Mouse (Mus musculus) neural tube, embryonic 13.5 days (tissue): ENCODE measurements around the gene Olfr391-ps. TPM values are rescaled to one million over a fixed set of nuclear protein-coding genes. Genes with fewer than 3 reads are reported as not detected.

ENCODE experiments used
- ATAC-seq: fragments of 200-750 bp; cut with Nextera tagmentation; 2 replicates; pipeline ENCODE4 v1.8.0; 2017; ENCODE audit warnings: low read depth, mild to moderate bottlenecking, moderate TSS enrichment, moderate library complexity
- H3K27ac ChIP-seq: fragments of 300-500 bp; sonication (generic); replicated peaks from 2 replicates; pipeline ENCODE4 v1.5.1; 2015; ENCODE audit warnings: moderate library complexity, mild to moderate bottlenecking, inconsistent platforms
- H3K27me3 ChIP-seq: fragments of 300-500 bp; sonication (generic); 2 replicates; pipeline ENCODE4 v1.6.1; 2015; ENCODE audit warnings: mild to moderate bottlenecking, inconsistent platforms
- H3K36me3 ChIP-seq: fragments of 300-500 bp; sonication (generic); 2 replicates; pipeline ENCODE4 v1.6.1; 2015; ENCODE audit warnings: mild to moderate bottlenecking, inconsistent platforms
- H3K4me1 ChIP-seq: fragments of 300-500 bp; sonication (generic); replicated peaks from 2 replicates; pipeline ENCODE4 v1.6.1; 2015; ENCODE audit warnings: inconsistent platforms
- H3K4me2 ChIP-seq: fragments of 300-500 bp; sonication (generic); 2 replicates; pipeline ENCODE4 v1.6.1; 2015; ENCODE audit warnings: inconsistent platforms, mild to moderate bottlenecking, moderate library complexity
- H3K4me3 ChIP-seq: fragments of 300-500 bp; sonication (generic); 2 replicates; pipeline ENCODE4 v1.5.1; 2015; ENCODE audit warnings: mild to moderate bottlenecking, inconsistent platforms
- H3K9ac ChIP-seq: fragments of 300-500 bp; sonication (generic); 2 replicates; pipeline ENCODE4 v1.6.1; 2015; ENCODE audit warnings: moderate library complexity, mild to moderate bottlenecking, inconsistent platforms
- H3K9me3 ChIP-seq: fragments of 300-500 bp; sonication (generic); 2 replicates; pipeline ENCODE4 v1.6.1; 2016; ENCODE audit warnings: inconsistent platforms
- WGBS: fragments of 180-500 bp; shearing (Covaris S2); methylation state at CpG from one replicate; pipeline ENCODE4 v1.1.7; 2015; 5-methylcytosine and 5-hydroxymethylcytosine counted together
- polyA plus RNA-seq: library from polyadenylated mRNA; unstranded; fragments of >200 nt; fragmentation: Nextera tagmentation; extraction: Ambion mirVana; gene quantifications from 2 replicates; pipeline ENCODE4 v1.2.1, GENCODE M21; 2015

Gene Olfr391-ps
- polyA plus RNA-seq: not detected in 2 replicates

- H3K36me3 ChIP-seq: no peaks in the 10 kb centered on the region
- ATAC-seq: no peak
- WGBS: 40% methylated on average over 1 of the region's 1 CpGs
These were observed at the start of gene Olfr391-ps for GRCm38 (mm10) chr11:73802952-73803351. Olfr391-ps (minus strand) TSS chr11:73803052.

GRCm38 (mm10) chr11:73851354-73851753 is 48.5 kb upstream of the Olfr391-ps start, which contains the start of gene Olfr393:
Olfr393 (minus strand) TSS chr11:73851454.
- H3K4me2 ChIP-seq: no peak within 1 kb of the TSS

More at GRCm38 (mm10) chr11:73802952-73803351, at the start of gene Olfr391-ps:
- Histone ChIP-seq H3K9me3 (no peaks in the 10 kb centered on the region; the same call in 1 of the 2 replicates), H3K9ac (no peak within 1 kb of the TSS), H3K4me3 (no peak within 1 kb of the TSS), H3K4me1 (no peaks in the 10 kb centered on the region), H3K4me2 (no peak within 1 kb of the TSS), H3K27ac (no peak within 1 kb of the TSS), H3K27me3 (no peaks in the 10 kb centered on the region)

DNA sequence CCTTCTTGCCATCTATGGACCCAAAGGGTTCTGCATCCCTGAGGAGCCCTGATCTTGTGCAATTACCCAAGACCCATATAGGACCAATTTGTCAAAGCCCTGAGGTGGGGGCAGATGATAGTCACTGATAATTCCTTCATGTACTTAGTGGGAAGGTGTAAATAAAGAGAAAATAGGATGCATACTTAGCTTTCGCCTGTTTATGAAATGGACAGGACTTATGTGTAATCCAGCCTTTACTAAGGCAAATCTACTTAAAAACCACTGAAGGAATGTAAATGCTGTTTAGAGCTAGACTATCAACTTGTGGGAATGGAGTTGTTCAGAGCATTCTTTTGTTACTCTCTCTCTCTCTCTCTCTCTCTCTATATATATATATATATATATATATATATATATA is 14.1 kb upstream of the Olfr391-ps start, which contains the start of gene Olfr392:
Gene Olfr392 (minus strand): TSS at position 101 of the 400 bp plus-strand sequence.
- H3K4me1 ChIP-seq: no peaks in the 10 kb centered on the region
- H3K4me3 ChIP-seq: no peak within 1 kb of the TSS
- no peak within 1 kb of the TSS for H3K4me2 ChIP-seq
- H3K27me3 ChIP-seq: no peaks in the 10 kb centered on the region
- H3K36me3 ChIP-seq: no peaks in the 10 kb centered on the region
- no peak within 1 kb of the TSS for H3K27ac ChIP-seq
- no peak for ATAC-seq
- H3K9ac ChIP-seq: no peak within 1 kb of the TSS
- 93% methylated on average over 1 of the region's 1 CpGs for WGBS
- 0 out of 2 replicates have a peak, but pooled peaks cover 6% of the 10 kb centered on the region for H3K9me3 ChIP-seq

More at GRCm38 (mm10) chr11:73851354-73851753, 48.5 kb upstream of the Olfr391-ps start, which contains the start of gene Olfr393:
- peaks cover 12% of the 10 kb centered on the region; the same call in 1 of the 2 replicates for H3K9me3 ChIP-seq
- no peaks in the 10 kb centered on the region for H3K4me1 ChIP-seq
- no peak for ATAC-seq
- no peak within 1 kb of the TSS for H3K27ac ChIP-seq
- no peaks in the 10 kb centered on the region for H3K36me3 ChIP-seq
- no peak within 1 kb of the TSS for H3K9ac ChIP-seq
- no peaks in the 10 kb centered on the region for H3K27me3 ChIP-seq
- no peak within 1 kb of the TSS for H3K4me3 ChIP-seq

DNA sequence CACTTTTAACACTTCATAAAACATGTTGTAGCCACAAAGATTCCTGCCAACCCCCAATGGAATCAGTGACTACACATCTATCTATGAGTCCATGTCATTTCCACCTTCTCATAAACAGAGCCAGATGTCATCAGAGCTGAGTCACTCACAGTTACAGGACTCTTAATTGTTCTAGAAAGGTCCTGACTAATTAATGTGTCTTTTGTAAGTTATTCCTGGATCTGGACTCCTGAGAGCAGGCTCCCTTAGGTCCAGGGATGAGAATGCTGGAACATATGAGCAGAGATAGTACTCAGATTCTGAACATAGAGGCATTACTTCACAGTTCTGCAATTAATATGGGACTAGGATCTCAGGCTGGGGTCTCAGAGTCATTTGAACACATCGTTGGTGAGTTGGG is 20.2 kb downstream of the Olfr391-ps start, which contains the start of gene Olfr390:
Gene Olfr390 (plus strand): TSS at position 301 of the 400 bp plus-strand sequence.
- WGBS: 71% methylated on average over 1 of the region's 1 CpGs
- ATAC-seq: no peak
- Histone ChIP-seq H3K36me3 (no peaks in the 10 kb centered on the region), H3K4me1 (no peaks in the 10 kb centered on the region), H3K9ac (no peak within 1 kb of the TSS), H3K27me3 (no peaks in the 10 kb centered on the region), H3K4me3 (no peak within 1 kb of the TSS), H3K9me3 (peaks cover 12% of the 10 kb centered on the region; the same call in 1 of the 2 replicates), H3K27ac (no peak within 1 kb of the TSS), H3K4me2 (no peak within 1 kb of the TSS)

DNA sequence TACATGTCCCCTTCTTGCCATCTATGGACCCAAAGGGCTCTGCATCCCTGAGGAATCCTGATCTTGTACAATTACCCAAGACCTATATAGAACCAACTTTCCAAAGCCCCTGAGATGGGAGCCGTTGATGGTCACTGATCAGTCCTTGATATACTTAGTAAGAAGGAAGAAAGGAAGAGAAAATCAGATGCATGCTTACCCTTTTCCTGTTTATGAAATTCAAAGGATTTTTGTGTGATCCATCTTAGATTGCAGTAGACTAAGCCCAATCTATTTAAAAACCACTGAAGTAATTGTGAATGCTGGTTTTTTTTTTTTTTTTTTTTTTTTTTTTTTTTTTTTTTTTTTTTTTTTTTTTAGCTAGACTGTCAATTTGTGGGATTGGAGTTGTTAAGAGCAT is 22.2 kb downstream of the Olfr391-ps start, which contains the start of gene Olfr389:
Gene Olfr389 (minus strand): TSS at position 101 of the 400 bp plus-strand sequence.
- ATAC-seq: no peak
- Histone ChIP-seq H3K27me3 (no peaks in the 10 kb centered on the region), H3K36me3 (no peaks in the 10 kb centered on the region), H3K9me3 (peaks cover 8% of the 10 kb centered on the region; the same call in 1 of the 2 replicates), H3K4me1 (no peaks in the 10 kb centered on the region), H3K4me3 (no peak within 1 kb of the TSS), H3K4me2 (no peak within 1 kb of the TSS), H3K27ac (no peak within 1 kb of the TSS), H3K9ac (no peak within 1 kb of the TSS)
- 83% methylated on average over 1 of the region's 1 CpGs for WGBS

DNA sequence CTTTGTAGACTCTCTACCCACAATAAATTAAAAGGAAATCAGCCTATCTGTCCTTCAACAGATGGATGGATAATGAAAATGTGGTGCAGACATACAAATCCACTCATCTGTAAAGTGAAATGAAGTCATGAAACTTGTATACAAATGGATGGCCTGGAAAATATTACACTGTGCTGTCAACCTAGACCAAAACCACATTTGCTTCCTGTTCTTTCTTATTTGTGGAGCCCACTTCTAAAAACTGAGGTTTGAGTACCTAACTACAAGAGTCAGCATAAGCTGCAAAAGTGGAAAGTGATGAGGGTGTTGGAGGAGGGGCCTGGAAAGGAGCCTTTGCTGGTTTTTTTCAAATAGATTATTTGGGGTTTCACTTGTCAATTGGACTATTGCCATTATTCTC is 43.7 kb downstream of the Olfr391-ps start:
- H3K9ac ChIP-seq: no peak overlapping the region
- no peak overlapping the region for H3K4me3 ChIP-seq
- no peak overlapping the region for H3K27ac ChIP-seq
- no peaks in the 10 kb centered on the region for H3K36me3 ChIP-seq
- no peak overlapping the region for H3K4me2 ChIP-seq
- no peaks in the 10 kb centered on the region for H3K27me3 ChIP-seq
- no peaks in the 10 kb centered on the region for H3K4me1 ChIP-seq
- ATAC-seq: no peak
- H3K9me3 ChIP-seq: peaks cover 21% of the 10 kb centered on the region

Other genes with a start within 250 kb of the Olfr391-ps start
- not detected in 2 replicates for gene Olfr385, start 210.0 kb downstream of the Olfr391-ps start, polyA plus RNA-seq
- not detected in 2 replicates for gene Olfr384, start 204.5 kb downstream of the Olfr391-ps start, polyA plus RNA-seq
- not detected in 2 replicates for gene Zfp735, start 114.3 kb downstream of the Olfr391-ps start, polyA plus RNA-seq
- gene Olfr389, start 22.3 kb downstream of the Olfr391-ps start, polyA plus RNA-seq: not detected in 2 replicates
- gene Olfr390, start 20.1 kb downstream of the Olfr391-ps start, polyA plus RNA-seq: not detected in 2 replicates
- not detected in 2 replicates for gene Olfr392, start 14.0 kb upstream of the Olfr391-ps start, polyA plus RNA-seq
- gene Olfr393, start 48.4 kb upstream of the Olfr391-ps start, polyA plus RNA-seq: not detected in 2 replicates
- not detected in 2 replicates for gene Olfr394, start 87.7 kb upstream of the Olfr391-ps start, polyA plus RNA-seq
- gene Olfr395, start 106.2 kb upstream of the Olfr391-ps start, polyA plus RNA-seq: not detected in 2 replicates
- not detected in 2 replicates for gene Olfr23, start 133.6 kb upstream of the Olfr391-ps start, polyA plus RNA-seq
- gene Olfr397, start 157.8 kb upstream of the Olfr391-ps start, polyA plus RNA-seq: not detected in 2 replicates
- not detected in 2 replicates for gene Olfr398, start 187.4 kb upstream of the Olfr391-ps start, polyA plus RNA-seq